Mouse (Mus musculus): ENCODE measurements at regions not wholly inside any gene's neighbourhood (a gene's known extent, or its start where the extent isn't known, plus 50 kb on each side); places are given as distances from the start of the nearest gene placed in this dataset.

DNA sequence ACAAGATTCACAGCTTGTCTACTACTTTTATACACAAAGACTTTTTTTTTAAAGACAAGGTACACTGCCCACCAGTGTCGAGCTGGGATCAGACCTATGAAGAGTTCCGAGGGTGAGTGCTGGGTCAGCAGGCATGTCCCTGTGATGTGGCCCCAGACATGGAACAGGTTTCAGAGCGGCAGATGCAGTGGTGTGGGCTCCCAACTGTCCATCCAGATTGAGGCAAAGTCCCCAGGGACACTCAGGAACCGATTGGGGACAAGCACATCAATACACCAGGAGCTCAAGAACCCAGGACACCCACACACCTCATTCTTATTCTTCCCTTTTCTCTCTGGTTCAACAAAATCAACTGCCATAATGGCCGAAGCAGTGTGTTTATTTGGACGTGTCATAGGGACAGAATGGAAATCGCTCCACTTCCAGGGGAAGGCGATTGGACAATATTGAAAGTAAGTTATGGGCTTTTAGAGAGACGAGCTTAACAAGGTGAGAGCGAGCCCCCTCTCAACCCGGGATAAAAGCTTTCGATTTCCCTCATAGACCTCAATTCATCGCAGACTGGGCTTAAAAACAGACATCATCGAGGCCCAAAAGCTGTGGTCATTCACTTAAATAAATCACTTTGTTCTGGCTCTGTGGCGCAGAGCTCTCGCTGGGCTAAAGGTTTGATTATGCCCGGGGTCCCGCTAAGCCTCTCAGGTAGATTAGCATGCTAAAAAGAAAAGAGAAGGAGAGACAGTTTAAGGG is 127.6 kb upstream of the Zdhhc25 start:
- no peak for DNase-seq (ENCODE audit: low spot score)

DNA sequence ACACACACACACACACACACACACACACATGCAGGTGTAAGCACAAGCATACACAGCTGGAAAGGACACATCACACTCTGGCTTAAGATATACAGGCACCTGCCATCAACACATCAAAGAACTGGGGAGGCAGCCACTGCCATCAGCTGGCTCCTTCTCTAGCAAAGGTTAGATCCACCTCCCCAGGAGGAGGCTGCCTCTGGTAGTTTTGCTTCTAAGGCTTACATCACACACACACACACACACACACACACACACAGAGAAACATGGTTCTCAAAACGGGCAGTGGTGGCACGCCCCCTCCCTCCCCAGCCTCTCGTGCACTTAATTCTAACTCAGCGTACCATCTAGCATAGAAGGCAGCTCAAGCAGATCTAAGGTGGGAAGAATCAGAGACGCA is 126.9 kb upstream of the Zdhhc25 start:
- no peak for DNase-seq (ENCODE audit: low spot score)

DNA sequence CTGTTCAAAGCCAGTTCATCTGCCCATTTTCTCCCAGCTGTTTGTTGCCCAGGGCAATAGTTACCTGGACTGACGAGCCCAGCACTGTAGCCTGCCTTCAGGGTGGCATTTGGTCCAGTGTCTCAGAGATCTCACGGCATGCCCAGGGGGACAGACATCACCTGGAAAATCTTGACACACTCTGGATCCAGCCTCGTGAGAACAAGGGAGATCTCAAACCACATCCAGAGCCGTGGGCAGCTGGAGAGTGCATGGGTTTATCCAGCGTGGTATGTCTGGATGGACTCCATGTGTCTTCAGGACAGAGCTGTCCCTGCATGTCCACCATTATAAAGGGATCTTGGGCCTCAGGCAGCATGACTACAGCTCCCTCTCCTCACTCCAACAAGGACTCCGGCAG is 116.6 kb upstream of the Zdhhc25 start:
- no peak for DNase-seq (ENCODE audit: low spot score)

- DNase-seq (ENCODE audit: low spot score) = no peak
These were observed 110.4 kb upstream of the Zdhhc25 start for GRCm38 (mm10) chr15:88489715-88490114.

DNA sequence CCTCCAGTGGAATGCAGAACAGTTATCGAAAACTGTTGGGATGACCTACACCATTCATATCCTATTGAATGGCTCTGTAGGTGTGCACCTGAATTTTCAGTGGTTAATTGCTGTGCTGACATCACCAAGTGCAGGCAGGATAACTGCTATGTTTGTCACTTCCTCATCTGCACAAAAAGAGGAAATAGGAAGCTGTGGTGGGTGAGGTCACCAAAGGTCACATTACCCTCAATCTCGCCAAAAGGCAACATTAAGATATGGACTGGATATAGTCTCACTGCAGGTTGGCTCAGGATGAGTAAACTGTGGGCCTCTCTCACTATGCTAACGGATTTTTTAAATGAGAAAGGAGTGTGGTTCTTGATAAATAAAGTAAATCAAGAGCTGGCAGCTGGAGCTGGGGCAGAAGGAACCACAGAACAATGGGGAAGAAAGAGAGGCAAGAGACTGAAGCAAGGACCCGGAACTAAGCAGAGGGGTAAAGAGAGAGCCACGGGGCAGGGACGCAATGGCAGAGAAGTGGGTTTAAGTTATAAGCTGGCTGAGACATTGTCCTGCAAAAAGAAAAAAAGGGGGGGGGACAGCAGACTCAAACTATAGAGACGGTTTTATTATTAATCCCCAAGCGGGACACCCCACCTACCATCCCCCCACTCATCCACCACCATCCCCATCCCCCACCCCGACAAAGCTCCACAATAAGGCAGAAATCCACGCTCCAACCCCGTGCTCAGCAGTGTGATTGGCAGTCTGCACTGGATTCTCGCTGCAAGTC is 109.6 kb upstream of the Zdhhc25 start:
- DNase-seq (ENCODE audit: low spot score) = no peak

DNA sequence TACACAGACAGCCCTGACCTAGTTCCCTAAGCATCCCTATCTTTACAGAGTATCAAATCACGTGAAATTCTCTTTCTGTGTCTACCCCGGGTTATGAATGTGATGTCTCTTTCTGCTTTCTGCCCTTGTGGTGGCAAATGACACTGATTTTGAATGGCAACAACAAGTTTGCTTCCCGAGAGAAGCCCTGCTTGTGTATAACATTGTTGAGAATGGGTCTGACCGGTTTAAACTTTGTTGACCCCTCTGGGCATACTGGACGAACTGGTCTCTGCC is 109.1 kb upstream of the Zdhhc25 start:
- no peak for DNase-seq (ENCODE audit: low spot score)

- no peak for DNase-seq (ENCODE audit: low spot score)
These were observed 102.1 kb upstream of the Zdhhc25 start for GRCm38 (mm10) chr15:88497957-88498356.

GRCm38 (mm10) chr15:88502311-88502710 is 97.8 kb upstream of the Zdhhc25 start:
- no peak for DNase-seq (ENCODE audit: low spot score)

- no peak for DNase-seq (ENCODE audit: low spot score)
These were observed 96.2 kb upstream of the Zdhhc25 start for GRCm38 (mm10) chr15:88503896-88504295.

DNA sequence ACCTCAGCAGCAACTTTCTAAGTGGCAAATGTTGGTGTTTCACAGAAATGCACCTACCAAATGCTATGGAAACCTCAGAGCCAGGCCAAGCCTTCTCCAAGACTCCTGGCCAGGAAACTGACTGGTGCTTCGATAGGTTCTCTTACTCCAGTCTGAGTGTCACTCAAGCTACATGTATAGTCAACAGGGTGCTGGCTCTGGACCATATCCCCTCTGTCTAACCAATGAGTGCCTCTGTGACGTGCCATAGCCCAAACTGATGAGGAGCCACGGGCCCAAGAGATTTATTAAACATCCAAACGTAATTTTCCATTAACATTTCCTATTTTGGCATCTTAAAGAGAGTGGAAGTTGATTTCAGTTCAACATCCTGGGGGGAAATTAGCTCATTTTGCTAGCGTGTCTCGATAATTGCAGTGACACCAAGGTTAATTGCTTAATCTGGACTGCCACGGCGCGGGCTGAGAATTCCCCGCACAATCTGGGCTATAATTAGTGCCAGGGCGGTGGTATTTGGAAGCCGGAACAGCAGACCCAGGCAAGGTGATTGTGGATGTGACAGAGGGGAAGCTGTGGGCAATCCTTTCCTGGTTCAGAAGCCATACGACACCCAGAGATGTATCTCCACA is 94.5 kb upstream of the Zdhhc25 start:
- DNase-seq (ENCODE audit: low spot score) = no peak

- DNase-seq (ENCODE audit: low spot score) = no peak
These were observed 92.2 kb upstream of the Zdhhc25 start for GRCm38 (mm10) chr15:88507886-88508285.

DNA sequence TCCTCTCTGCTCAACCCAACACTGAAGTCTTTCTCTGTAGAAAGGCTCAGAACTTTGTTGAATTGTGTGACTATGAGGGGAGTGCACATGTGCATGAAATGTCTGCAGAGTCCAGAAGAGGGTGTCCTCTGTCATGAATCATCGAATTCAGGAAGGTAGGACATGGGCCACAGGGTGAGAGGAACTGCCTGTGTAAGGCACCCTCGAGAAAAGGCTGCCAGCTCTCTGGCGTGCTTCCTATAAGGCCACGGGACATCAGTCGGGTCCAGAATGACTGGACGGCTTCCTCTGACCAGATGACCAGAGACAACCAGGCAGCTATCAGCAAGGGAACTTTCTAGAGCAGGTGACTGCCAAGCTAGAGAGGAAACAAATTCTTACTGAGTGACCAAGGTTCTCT is 91.1 kb upstream of the Zdhhc25 start:
- no peak for DNase-seq (ENCODE audit: low spot score)

DNA sequence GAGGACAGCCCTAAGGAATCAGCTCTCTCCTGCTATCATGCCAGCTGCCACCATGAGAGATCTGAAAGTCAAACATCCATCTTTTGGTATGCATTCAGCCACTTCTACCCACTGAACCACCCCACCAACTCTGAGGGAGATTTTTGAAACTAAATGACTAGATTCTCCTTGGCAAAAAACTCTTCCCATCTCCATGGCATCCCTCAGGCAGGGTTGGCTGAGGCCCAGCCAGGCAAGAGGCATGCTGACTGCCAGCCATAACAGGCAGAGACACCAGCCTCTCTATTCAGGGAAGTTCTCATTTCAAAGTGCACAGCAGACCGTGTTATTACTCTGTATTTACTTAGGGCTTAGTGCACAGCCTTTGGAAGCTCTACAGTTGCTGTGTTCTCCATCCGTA is 90.5 kb upstream of the Zdhhc25 start:
- DNase-seq (ENCODE audit: low spot score) = no peak

DNA sequence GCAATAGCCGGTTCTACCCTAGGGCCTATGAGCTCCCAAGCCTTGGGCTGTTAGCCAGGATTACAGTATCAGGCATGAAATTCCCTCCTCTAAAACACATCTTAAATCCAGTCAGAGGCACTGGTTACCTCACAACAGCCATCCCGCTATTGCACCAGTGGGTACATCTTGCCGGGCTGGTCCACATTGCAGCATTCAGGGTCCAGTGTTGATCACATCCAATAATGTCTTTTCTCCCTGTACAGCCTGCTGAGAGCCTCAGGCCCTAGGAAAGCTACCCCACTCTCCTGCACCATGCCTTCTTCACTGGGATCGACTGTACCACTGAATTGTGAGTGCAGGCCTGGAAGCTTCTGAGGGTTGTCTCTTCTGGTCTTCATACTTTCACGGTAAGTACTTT is 86.0 kb upstream of the Zdhhc25 start:
- no peak for DNase-seq (ENCODE audit: low spot score)

- DNase-seq (ENCODE audit: low spot score) = no peak
These were observed 68.9 kb upstream of the Zdhhc25 start for GRCm38 (mm10) chr15:88531218-88531617.

- DNase-seq (ENCODE audit: low spot score) = no peak
These were observed 68.1 kb upstream of the Zdhhc25 start for GRCm38 (mm10) chr15:88532008-88532407.

DNA sequence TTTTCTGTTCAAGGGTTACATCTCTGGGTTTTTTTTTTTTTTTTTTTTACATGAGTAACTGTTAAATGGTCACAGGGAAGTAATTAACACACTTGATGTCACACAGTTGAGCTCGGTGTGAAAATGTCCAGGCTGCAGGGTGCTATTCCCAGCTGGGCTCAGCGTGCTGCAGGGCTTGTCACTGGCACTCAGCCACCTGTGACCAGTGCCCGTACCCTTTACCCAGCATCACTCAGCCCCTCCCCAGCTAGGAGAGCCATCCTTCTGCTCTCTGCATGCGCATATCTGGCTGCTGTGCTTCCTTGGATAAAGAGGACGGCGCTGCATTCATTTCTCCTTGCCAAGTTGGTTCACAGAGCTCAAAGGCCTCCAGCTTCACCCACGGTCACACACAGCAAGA is 66.7 kb upstream of the Zdhhc25 start:
- no peak for DNase-seq (ENCODE audit: low spot score)

- no peak for DNase-seq (ENCODE audit: low spot score)
These were observed 64.6 kb upstream of the Zdhhc25 start for GRCm38 (mm10) chr15:88535516-88535915.

GRCm38 (mm10) chr15:88537190-88537589 is 62.9 kb upstream of the Zdhhc25 start:
- no peak for DNase-seq (ENCODE audit: low spot score)

DNA sequence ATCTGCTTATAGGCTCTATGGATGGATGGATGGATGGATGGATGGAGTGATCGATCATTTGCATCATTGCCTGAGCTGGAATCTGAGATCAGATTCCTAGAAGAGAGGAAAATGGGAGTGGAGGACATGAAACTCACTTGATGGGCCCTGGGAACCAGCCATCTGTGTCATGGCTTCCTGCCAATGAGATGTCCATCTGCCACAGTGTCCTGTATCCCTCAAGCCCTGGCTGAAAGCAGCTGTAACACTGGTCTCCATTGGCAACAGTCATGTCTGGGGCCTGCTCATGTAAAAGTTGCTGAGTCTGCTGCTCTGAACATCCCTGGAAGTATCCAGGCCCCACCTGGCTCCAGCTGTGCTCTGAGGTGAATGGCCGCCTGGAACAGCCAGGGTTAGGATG is 57.5 kb upstream of the Zdhhc25 start:
- no peak for DNase-seq (ENCODE audit: low spot score)

GRCm38 (mm10) chr15:88544216-88544615 is 55.9 kb upstream of the Zdhhc25 start:
- DNase-seq (ENCODE audit: low spot score) = no peak

GRCm38 (mm10) chr15:88548261-88548660 is 51.8 kb upstream of the Zdhhc25 start:
- DNase-seq (ENCODE audit: low spot score) = no peak
